Mouse (Mus musculus) ES-E14 (cell line): ENCODE results near the gene Ctnnd2.

ENCODE experiments used
- CHD2 ChIP-seq: IDR thresholded peaks from 2 replicates; pipeline ENCODE4 v1.6.1; 2014; ENCODE audit warnings: mild to moderate bottlenecking, low read depth, low read length, inconsistent platforms
- HCFC1 ChIP-seq: IDR thresholded peaks from 2 replicates; pipeline ENCODE4 v1.6.1; 2012; ENCODE audit warnings: low read length, inconsistent platforms, borderline replicate concordance; ENCODE audit not compliant: insufficient read depth
- MAFK ChIP-seq: IDR thresholded peaks from 2 replicates; pipeline ENCODE4 v1.6.1; 2014; ENCODE audit warnings: mild to moderate bottlenecking, low read depth, low read length, inconsistent platforms; ENCODE audit not compliant: insufficient read depth
- ZNF384 ChIP-seq: IDR thresholded peaks from 2 replicates; pipeline ENCODE4 v1.6.1; 2012; ENCODE audit warnings: low read depth, low read length, inconsistent platforms

DNA sequence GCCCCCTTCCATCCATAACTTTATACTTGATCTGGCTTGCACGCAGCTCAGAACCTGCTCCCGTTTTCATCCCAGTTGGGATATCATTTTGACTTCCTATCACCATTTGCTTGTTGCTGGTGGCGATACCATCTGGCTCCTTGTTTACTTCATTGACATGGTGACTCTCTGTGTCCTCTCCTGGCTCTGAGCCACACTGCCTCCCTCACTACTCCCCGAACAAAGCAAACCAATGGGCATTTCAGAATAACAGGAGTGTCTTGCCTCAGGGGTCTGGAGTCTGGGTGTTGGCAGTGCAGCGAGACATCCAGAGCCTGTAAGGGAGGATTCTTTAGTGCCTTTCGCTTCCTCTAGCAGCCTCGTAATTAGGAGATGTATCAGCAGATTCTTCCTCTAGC, 113.9 kb downstream of the Ctnnd2 start:
- TF ChIP-seq MAFK = no peak
- no peak for TF ChIP-seq HCFC1
- TF ChIP-seq CHD2 = no peak
- no peak for TF ChIP-seq ZNF384
